Mouse (Mus musculus) thymus, postnatal 10 days (tissue): ENCODE results near the gene Fmo2.

Experiments used
- DNase-seq, 2 experiments: peaks; one replicate each; pipeline ENCODE4 v3.0.0; 2021; ENCODE audit warnings: low spot score in 2 of 2

Fmo2 gene

DNA sequence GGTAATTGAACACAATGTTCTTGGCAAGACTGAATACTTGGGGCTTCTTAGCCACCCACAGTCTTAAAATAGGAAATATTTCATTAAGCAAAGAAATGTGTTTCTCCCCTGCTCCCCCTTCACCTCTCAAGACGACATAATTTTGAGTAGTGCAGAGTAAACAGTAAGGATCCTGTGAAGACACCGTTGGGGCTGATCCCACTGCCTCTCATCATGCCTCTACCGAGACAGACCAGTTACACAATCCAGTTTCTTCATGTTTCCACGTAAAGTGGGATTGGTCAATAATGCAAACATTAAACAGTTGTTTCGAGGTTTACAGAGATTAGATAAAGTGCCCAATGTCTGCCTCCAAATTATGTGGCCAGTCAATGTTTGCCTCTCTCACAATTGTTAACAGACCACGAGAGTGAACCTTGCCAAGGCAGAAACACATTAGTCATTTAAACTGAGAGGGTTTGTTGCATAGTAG lies 6.5 kb downstream of the Fmo2 start:
- DNase-seq, result no peak

GRCm38 (mm10) chr1:162888646-162889045 lies 9.9 kb downstream of the Fmo2 start:
- DNase-seq, result no peak

- DNase-seq, result no peak
Measured at GRCm38 (mm10) chr1:162887644-162888043, 10.9 kb downstream of the Fmo2 start.

DNA sequence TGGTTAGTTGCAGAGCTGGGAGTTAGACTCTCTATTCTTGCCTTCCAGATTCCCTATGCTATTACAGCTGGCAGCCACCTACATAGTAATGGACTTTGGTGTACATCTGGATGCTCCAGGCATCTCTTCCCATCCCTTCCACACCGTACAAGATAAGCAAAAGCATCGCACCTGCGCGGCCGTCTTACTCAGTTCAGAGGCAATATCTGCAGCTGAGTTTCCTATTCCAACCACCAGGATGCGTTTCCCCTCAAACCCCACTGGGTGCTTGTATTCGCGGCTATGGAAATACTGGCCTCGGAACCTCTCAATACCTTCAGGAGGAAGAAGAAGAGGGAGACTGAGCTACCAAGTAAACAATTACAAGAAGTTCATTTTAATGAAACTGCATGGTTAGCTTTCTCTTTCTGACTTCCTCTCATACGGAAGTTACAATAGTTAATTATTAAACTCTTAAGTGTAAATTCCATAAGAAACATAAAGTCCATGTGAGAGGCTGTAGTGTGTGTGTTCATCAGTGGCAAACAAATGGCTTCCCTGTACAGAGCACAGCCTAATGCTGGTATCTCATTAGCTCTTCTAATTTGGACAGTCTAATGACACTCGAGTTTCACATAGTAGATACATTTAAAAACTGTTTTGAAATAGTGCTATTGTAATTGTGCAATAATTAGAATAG lies 12.2 kb downstream of the Fmo2 start:
- DNase-seq, result no peak

- DNase-seq, result no peak
Measured at GRCm38 (mm10) chr1:162882681-162883080, 15.8 kb downstream of the Fmo2 start.

DNA sequence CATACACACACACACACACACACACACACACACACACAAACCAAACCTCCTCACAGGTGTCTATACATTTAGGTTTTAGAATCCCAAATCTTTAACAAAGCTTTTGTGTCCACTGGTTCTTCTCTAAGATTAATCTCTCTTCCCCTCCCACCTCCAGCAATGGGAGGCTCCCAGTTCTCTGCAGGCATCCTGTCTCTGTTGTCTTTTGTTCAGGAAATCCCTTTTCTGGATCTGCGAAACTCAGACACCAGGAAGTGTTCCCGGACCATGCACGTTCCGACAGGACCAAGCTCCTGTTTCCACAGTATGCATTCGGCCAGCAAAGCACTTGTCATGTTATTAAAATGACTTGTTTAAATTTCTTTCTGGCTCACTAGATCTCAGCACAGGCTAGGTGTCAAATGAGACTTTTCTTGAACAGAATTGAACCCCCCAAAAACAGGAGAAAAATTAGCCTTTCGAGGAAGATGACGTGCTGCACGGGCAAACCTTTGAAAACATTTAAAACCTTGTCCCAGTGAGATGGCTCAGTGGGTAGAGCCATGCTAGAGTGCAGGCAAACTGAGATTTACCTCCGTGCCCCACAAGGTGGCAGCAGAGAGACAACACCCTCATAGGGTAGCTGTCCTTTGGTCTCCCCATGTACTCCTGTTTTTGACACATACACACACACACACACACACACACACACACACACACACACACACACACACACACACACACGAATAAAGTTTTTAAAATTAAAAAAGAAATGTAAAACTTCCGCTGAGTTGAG lies 18.7 kb downstream of the Fmo2 start:
- peak; percentile 4 to 53 for DNase-seq

- DNase-seq, result no peak
Measured at GRCm38 (mm10) chr1:162875091-162875490, 23.4 kb downstream of the Fmo2 start.

DNA sequence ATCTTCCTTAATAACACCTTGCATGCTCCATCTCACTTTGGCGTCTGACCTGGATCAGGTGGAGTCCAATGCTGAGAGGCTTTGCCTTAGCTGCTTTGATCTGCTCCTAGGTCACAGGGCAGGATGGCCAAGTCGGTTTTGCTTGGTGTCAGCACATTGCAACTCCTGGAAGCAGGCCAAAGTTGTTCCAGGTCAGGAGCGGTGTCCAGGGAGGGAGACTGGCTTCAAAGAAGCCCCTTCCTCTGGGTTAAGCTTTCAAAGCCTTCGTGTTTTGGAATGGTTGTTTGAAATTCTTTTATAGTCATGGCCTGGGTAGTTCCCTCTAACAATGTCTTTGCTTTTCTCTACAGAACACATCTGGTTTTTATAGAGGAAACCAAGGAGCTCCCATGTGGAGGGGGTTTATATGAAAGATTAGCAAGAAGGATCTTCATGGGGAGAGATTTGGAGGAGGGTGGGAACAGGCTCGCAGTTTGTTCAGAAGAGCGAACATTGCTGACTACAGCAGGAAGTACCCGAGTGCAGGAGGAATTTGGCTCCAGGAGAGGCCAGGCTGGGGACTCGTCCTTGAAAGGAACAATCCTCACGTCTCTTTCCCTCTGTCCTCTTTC lies 26.7 kb downstream of the Fmo2 start:
- no peak for DNase-seq

DNA sequence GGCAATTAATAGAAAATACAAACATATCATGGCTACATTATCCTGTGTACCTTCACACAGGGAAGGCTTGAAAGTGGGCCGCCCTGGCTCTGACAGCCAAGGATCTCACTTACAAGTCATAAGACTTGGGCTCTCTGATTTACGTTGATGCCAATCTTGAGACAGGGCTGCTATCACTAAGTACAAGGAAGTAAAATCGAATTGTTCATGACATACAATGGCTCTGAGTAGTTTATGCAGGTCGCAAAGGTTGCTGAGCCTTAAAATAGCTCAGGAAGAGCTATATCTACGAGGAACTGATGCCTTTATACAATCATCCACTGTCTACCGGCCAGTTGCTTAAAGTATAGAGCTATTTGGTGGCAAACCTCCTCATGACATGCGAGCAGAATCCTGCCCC lies 27.5 kb downstream of the Fmo2 start:
- no peak for DNase-seq

- DNase-seq, result no peak
Measured at GRCm38 (mm10) chr1:162867396-162867795, 31.1 kb downstream of the Fmo2 start.

GRCm38 (mm10) chr1:162866280-162866681 lies 32.2 kb downstream of the Fmo2 start, which contains the start of gene Fmo1:
Gene Fmo1 (minus strand): TSS chr1:162866610.
- DNase-seq, result no peak

- no peak for DNase-seq
Measured at GRCm38 (mm10) chr1:162865493-162865830, 33.1 kb downstream of the Fmo2 start.

DNA sequence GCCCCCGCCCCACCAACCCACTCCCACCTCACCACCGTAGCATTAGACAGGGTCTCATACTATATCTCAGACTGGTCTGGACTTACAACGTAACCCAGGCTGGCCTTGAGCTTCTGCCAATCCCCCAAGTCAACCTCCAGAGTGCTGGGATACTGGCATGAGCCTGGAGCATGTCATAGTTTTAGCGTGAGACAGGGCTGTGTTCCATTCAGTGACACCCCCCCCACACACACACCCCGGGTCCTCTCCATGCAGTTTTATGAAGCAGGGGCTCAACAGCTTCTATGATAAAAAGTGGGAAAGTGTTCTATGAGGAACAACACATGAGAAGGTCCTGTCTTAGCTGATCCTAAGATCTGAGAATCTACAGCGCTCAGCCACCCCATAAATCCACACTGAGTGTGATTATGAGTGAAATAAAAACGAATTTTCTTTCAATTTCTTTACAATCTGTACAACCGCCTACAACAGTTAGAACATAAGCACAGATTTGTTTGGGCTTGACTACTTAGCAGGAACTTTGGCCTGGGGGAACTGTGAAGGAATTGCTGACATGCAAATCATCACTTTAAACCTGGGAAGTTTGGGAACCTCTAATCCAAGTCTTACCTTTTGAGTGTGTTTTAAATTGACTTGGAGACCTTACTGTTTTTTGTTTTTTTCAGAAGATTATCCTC lies 33.6 kb downstream of the Fmo2 start:
- no peak for DNase-seq

DNA sequence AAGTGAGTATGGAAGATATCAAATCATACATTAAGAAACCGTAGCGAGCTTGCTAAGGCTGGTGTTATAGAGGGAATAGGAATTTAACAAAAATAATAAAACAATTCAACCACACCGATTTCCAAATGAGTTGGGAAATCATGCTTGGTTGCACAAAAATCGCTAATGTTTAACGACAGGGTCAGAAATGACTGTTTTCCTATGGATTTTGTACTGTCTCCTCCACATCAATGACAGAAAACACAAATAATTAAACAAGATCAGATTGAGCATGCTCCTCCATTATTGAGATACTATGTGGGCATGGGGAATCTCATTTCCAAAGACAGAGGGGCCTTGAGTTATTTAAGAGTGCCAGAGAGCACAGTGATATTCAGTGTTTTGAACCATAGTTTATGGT lies 34.2 kb downstream of the Fmo2 start:
- DNase-seq, result no peak

- DNase-seq, result no peak
Measured at GRCm38 (mm10) chr1:162863579-162863978, 34.9 kb downstream of the Fmo2 start.

GRCm38 (mm10) chr1:162862328-162862727 lies 36.2 kb downstream of the Fmo2 start:
- no peak for DNase-seq

DNA sequence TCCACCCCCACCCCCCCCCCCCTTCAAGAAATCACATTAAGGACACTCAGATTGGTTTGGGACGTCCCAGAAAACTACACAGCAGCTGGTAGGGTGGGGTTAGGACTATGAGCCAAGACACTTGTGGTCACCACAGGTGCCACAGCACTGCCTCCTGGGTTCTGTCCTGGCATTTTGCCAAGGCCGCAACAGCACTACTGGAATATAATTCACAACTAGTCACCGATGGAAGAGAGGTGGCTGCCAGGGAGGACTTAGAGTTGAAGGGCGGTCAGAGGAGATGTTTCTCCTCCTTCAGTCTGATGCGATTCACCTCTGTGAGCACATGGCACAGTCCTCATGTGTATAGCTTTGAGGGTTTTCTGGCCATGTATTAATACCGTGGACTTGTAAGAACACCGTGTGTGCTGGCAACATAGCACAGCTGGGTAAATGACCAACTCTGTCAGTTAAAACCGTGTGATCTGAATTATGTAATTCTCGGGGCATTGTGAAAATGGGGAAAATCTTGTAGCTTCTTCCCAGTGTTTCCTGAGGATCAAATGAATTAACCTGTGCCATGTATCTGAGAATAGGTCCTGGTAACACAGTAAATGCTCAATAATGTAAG lies 38.4 kb downstream of the Fmo2 start:
- no peak for DNase-seq

DNA sequence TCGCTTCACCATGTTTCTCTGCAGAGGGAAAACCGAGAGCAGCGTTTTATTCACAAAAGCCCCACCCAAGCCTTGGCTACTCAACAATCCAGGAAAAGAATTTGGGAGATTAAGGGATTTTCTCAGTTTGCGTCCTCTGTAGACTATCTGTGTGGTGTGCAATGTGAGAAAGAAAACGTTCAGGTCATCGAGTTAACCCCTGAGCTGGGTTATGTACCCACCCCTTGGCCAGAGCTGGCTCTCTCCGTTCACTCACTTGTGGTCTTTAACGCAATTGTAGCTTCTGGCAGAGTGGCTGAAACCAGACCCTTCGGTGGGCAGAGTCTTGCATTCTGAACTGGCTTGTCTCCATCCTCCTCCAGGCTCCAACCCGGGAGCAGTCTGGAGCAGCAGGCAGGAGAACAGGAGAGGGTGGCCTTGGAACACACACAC lies 39.0 kb downstream of the Fmo2 start:
- no peak for DNase-seq

DNA sequence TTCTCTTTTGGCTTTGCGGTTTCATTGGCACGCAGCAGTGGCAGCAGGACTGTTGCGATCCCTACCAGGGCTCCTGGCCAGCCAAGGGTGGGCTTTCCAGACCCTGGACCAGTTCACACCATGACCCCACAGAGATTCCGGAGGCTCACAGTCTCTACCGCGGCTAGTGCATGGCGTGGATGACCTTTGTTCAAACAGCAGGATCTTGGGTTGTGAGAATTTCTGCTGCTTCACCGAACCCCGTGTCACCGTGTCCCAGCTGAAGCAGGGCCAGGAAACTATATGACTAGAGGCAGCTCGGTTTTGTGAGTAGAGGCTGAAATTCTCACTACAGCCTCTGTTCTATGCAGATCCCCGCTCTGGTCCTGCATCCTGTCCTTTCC lies 39.8 kb downstream of the Fmo2 start:
- DNase-seq, result no peak

- DNase-seq, result no peak
Measured at GRCm38 (mm10) chr1:162857766-162858747, 40.5 kb downstream of the Fmo2 start.
